Mouse (Mus musculus): ENCODE measurements around the gene Ptgfrn.

Gene Ptgfrn

GRCm38 (mm10) chr3:101078344-101078743 lies 31.7 kb downstream of the Ptgfrn start:
- no peak for DNase-seq (ENCODE audit: low spot score)

- DNase-seq (ENCODE audit: low spot score), result no peak
Observed at GRCm38 (mm10) chr3:101077710-101078100, 32.4 kb downstream of the Ptgfrn start.

DNA sequence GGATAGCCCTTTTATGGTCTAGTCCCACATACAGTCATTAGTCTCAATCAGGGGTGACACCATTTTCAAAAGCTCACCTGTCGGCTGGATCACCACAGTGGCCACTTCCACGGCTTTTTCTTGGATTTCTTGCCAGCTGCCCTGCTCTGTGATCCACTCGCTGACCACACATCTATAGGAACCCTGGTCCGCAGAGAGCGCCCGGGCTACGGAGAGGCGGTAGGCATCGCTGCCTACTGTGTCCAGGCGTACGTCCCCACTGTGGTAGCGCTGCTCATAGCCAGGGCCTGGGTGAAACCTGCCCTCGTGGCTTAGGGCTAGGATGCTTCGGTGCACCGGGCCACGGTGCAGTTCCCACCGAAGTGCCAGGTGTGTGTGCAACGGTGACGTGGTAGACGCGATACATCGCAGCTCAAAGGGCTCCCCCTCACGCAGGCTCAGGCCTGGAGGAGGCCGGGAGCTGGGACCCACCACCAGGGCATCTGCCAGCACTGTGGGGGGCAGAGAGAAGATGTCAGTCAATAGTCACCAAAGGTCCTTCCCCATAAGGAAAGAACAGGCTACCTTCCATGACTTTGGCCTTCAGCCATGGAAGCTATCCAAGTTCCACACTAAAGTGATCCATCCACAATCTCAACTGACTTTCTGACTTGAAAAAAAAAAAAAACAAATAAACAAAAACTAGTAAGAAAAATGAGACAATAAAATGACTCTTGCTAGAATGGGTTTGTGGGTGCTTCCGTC lies 32.9 kb downstream of the Ptgfrn start:
- DNase-seq (ENCODE audit: low spot score), result no peak

GRCm38 (mm10) chr3:101075866-101076265 lies 34.2 kb downstream of the Ptgfrn start:
- peak; percentile 14 for DNase-seq (ENCODE audit: low spot score)

DNA sequence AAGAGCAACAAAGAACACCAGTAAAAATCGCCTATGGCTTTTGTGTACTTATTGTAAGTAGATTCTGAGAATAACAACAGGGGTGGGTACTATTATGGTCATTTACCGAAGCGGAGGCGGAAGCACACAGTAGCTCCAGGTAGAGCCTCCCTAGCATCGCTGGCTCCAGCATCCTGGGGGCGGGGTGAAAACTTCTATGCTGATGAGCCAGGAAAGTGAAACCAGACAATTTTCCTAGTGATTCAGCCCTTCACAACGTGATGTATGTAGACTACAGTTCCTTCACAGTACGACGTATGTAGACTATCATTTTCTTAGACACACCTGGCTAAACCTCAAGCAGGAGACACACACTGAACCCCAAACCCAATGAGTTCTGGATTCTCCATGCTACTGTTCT lies 36.7 kb downstream of the Ptgfrn start:
- no peak for DNase-seq (ENCODE audit: low spot score)

DNA sequence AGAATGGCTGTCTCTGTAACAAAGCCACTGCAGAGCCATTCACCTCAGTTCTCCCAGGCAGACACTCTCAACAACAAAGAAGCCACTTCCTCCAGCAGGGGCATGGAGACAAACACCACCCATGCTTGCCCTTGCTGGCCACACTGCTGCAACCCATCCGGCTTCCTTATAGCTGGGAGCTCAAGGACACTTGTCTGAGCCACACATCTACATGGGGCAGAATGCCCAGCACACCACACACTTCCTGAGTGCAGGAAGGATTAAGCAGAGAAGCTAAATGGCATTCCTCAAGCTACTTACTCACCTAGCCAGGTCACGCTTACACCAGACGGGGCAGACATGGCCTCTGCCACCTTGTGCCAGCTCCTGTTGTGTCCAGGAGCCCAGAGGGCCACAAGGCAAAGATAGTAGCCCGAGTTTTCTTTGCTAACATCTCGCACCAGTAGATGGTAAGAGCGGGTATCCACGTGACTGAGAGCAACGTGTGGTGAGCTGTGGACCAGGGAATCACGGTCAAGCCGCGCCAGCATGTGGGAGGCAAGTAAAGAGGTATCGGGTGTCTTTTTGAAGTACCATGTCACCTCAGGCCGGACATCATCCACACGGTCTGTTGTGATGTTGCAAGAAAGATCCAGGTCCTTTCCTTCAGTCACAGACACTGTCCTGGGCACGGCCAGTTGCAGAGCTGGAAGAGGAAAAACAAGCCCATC lies 37.4 kb downstream of the Ptgfrn start:
- DNase-seq (ENCODE audit: low spot score), result no peak

- no peak for DNase-seq (ENCODE audit: low spot score)
Observed at GRCm38 (mm10) chr3:101071576-101071975, 38.5 kb downstream of the Ptgfrn start.

GRCm38 (mm10) chr3:101070796-101071235 lies 39.3 kb downstream of the Ptgfrn start:
- peak; percentile 32 for DNase-seq (ENCODE audit: low spot score)

DNA sequence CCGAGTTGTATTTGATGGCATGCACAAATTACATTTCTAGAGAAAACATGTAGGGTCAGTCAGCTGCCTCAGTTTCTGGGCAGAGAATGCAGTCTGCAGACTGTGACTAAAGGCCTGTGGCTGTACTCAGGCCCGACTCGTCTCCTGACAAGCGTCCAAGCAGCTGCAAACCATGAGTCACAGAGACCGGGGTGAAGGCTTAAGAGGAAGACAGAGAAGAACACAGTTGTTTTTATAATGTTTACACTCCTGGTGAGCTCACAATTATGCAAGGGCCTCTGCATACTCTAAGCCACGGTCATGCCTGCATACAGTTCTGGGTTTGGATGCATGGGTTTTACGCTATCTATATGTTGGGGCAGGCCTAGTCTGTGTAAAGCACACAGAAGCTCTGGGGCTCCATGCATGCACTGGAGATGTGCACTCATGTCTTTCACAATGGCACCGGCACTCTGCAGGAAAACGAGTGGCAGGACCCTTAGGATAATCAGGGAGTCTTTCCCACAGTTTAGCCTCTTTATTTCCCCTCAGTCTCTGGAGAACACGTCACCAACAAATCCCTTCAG lies 39.8 kb downstream of the Ptgfrn start:
- DNase-seq (ENCODE audit: low spot score), result no peak

DNA sequence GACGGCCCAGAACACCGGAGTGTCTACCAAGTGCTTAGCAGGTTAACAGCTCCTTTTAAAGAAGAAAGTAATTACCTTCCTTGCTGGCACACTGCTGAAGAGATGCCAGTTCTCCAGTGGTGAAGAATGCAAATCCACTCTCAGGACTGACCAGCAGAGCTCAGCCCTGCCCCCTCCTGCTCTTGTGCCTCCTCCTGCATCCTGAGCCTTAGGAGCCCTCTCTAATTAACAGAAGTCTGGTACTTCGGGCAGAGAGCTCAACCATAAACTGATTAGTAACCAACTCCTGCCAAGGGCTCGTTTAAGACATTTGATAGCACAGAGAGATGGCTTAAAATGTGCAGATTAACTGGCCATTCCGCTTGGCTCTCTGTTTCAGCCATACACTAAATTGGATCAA lies 41.4 kb downstream of the Ptgfrn start:
- no peak for DNase-seq (ENCODE audit: low spot score)

GRCm38 (mm10) chr3:101066175-101066574 lies 43.9 kb downstream of the Ptgfrn start:
- DNase-seq (ENCODE audit: low spot score), result no peak

GRCm38 (mm10) chr3:101061865-101062585 lies 48.1 kb downstream of the Ptgfrn start:
- DNase-seq (ENCODE audit: low spot score), result no peak

DNA sequence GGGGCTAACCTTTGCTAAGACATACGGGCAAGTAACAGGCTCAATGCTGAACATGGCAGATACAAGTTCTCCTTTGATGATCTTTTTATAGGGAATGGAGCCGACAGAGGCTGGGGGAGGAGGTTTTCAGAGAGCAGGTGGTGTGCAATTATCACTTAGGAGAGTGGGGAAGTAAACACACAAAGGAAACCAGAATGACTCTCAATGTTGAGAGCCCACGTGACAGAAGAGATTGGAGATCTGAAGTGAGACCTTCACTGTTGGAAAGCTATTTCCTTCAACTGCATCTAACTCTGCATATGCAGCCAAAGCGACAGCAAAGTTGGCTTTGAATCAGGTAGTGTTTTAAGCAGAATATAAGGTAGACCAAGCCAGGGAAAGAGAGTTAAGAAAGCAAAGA lies 50.9 kb downstream of the Ptgfrn start:
- no peak for DNase-seq (ENCODE audit: low spot score)

- DNase-seq (ENCODE audit: low spot score), result no peak
Observed at GRCm38 (mm10) chr3:101058203-101058602, 51.9 kb downstream of the Ptgfrn start.

- DNase-seq (ENCODE audit: low spot score), result no peak
Observed at GRCm38 (mm10) chr3:101055216-101055615, 54.9 kb downstream of the Ptgfrn start.

- DNase-seq (ENCODE audit: low spot score), result no peak
Observed at GRCm38 (mm10) chr3:101051601-101052000, 58.5 kb downstream of the Ptgfrn start.

DNA sequence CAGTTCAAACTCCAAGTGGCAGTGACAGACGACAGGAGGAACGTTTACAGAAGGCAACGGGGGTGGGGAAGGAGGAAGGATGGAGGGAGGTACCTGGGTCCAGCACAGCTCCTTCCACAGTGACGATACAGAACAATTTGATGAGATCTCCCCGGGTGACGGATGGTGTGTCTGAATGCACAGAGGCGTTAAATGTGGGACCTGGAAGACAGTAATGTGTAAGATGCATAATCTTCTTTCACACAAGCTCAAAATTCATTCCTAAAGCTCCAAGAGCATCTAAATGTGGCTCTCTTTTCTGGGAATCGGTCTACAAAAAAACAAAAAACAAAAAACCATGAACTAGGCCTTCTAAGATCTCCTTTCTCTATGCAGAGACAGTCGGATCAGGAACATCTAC lies 60.1 kb downstream of the Ptgfrn start:
- no peak for DNase-seq (ENCODE audit: low spot score)

GRCm38 (mm10) chr3:101048781-101049180 lies 61.3 kb downstream of the Ptgfrn start:
- no peak for DNase-seq (ENCODE audit: low spot score)

DNA sequence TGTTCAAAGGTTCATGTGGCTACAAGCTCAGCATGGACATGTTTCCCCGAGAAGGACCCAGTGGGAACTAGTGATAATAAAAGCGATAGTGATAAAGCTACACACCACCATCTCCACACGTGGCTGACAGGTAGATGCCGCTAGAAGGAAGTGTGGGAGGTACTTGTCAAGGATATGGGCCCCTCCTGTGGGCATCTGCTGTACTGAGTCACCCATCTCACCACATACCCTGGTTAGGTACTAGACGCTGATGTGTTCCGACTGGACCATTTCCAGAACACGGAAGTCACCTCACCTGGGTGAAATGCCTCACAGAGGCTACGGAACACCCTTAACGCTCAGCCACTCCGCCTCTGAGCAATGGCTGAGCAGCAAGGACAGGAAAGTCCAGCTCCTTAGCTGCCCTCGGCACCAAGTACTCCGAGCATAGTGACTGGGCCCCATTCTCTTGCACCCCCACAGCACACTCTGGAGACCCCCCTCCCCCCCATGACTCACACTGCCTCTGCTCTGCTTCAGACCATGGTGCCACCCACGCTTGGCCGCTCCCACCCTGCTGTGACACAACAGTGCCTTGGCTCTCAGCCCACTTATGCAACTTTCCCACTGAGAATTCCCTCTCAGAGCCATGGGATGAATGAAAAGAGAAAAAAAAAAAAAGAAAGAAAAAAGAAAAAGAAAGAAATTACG lies 62.3 kb downstream of the Ptgfrn start:
- DNase-seq (ENCODE audit: low spot score), result no peak

- DNase-seq (ENCODE audit: low spot score), result no peak
Observed at GRCm38 (mm10) chr3:101045431-101045830, 64.6 kb downstream of the Ptgfrn start.

DNA sequence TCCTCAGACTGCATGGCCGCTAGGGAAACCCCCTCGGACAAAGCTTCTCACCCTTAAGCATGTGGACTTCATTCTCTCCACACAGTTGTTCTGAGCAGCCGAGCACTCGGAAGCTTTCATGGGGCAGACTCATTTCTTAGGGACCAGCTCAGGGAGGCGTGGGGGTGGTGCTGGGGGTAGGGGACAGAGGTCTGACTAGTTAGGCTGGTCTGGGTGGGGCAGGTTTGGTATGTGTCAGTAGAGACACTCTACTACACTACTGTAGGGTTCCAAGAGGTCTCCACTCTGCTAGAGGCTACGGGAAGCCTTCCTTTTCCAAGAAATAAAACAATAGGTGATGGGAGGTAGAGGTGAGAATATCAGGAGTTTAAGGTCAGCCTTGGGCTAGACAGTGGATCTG lies 65.4 kb downstream of the Ptgfrn start:
- DNase-seq (ENCODE audit: low spot score), result peak; percentile 48

DNA sequence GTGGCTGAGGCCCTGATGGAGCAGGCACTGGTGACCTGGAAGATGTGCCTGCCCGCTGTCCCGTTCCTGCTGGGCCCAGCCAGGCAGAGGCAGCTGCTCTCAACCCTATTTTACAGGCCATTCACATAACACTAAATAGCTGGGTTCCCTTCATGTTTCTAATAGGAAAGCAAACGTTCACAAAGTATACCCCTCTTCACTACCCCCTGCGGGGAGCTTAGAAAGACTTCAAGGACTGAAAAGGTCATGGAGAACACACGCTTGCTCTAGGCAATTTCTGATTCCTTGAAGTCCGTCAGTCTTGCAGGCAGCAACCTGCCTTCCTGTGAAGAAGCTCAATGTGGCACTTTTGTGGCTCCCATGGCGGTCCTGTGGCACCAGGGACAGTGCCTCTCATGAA lies 68.1 kb downstream of the Ptgfrn start:
- DNase-seq (ENCODE audit: low spot score), result no peak
